Mouse (Mus musculus): ENCODE results near the gene Ppp2r1b.

- TF ChIP-seq CTCF (IDR thresholded peaks at IDR 0.05; ENCODE audit: borderline replicate concordance, control insufficient read depth, extremely low read depth, insufficient read depth, low read length, poor library complexity) = no peak
- no peak for TF ChIP-seq POLR2A (IDR thresholded peaks at IDR 0.05; ENCODE audit: control insufficient read depth, extremely low read depth, insufficient read depth, low read length, poor library complexity)
Measured at GRCm38 (mm10) chr9:50849249-50849648, 4.1 kb downstream of the Ppp2r1b start.

All from thymus, adult 2 months (tissue).